Mouse (Mus musculus) c-Kit-negative CD71-positive TER-119-positive erythroid progenitor cells, embryonic 14.5 days (primary cell): ENCODE results near the gene Htra2.

Experiments
- DNase-seq: peaks from one replicate; pipeline ENCODE4 v3.0.0-alpha.2; 2013; ENCODE audit warnings: low read depth, low spot score

Htra2 gene

DNA sequence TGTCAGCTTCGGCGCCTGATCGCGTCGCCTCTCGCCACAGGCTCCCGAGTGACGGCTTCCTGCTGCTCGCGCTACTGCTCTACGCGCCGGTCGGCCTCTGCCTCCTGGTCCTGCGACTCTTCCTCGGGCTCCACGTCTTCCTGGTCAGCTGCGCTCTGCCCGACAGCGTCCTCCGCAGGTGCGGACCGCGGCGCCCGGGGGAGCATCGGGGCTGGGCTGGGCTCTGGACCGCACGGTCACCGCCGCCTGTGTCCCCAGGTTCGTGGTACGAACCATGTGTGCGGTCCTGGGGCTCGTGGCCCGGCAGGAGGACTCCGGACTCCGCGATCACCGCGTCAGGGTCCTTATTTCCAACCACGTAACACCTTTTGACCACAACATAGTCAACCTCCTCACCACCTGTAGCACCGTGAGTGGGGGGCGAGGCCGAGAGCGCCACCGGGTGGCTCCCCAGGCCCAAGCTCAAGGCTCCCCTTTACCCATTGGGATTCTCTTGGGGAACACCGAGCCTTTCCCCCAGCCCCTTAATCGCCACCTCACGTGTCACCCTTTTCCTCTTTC lies at the start of gene Htra2:
TSS of gene Htra2 (minus strand) at position 403 of the 561 bp plus-strand sequence.
- DNase-seq: no peak

- no peak for DNase-seq
These were observed 49.1 kb upstream of the Htra2 start for GRCm38 (mm10) chr6:83104158-83104557.

GRCm38 (mm10) chr6:83103130-83103650 lies 48.1 kb upstream of the Htra2 start:
- no peak for DNase-seq

DNA sequence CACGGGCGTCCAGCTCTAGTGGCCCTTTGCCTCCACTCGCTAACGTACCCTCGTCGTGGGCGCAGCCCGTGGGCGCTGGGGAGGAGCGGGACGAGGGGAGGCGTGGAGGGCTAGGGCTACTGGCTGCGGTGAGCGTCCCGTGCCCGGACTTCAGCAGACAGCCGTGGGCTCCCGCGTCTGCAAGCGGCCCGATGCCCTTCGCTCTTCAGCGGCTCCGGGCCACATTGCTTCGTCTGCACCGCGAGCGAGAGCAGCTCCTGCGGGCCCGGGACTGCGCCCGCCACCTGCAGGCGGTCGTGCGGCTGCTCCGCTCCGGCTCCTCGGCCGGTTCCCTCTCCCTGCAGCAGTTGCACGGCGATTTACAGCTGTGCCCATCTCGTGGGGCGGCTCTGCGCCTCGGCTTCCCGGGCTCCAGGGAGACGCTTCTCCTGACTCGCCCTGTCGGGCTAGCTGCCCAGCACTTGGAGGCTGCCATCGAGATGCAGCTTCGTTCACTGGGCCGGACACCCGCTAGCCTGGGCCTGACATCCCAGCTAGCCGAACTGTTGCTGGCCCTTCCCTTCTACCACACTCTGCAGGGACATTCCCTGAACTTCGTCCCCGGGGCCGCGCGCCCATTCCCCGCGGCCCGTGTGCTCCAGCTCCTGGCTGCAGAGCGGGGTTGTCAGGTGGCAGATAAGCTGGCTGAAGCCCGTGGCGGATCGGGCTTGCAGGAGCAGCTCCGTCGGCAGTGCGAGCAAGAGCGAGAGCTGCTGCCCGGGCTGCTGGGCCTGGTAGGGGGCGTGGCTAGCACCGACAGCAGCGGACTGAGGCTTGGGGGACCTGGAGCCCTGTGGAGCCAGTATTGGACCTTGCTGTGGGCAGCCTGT lies 46.8 kb upstream of the Htra2 start:
- DNase-seq: no peak

DNA sequence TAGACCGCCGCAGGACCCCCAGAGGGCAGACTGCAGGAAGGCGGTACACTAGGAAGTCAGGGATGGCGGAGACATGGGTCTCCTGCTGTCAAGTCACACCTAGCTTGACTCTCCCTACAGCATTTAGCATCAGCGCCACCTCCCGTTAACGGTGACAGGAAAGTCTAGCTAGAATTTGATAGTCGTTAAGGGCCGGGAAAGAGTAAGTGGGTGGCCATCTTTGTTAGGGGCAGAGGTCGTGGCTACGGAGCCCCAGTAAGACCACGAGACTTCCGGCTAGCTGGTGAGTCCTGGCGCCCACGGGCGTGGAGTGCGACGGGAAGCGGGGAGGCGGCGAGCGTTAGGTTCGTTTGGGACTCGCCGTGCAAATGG lies 46.2 kb upstream of the Htra2 start, which contains the start of the genes Ccdc142 and Gm42688:
TSS of gene Ccdc142 (plus strand) at position 286 of the 372 bp plus-strand sequence.
TSS of gene Gm42688 (plus strand) at position 302 of the 372 bp plus-strand sequence.
- DNase-seq: no peak

GRCm38 (mm10) chr6:83098411-83098810 lies 43.3 kb upstream of the Htra2 start:
- DNase-seq: no peak

GRCm38 (mm10) chr6:83095968-83096367 lies 40.9 kb upstream of the Htra2 start:
- no peak for DNase-seq

DNA sequence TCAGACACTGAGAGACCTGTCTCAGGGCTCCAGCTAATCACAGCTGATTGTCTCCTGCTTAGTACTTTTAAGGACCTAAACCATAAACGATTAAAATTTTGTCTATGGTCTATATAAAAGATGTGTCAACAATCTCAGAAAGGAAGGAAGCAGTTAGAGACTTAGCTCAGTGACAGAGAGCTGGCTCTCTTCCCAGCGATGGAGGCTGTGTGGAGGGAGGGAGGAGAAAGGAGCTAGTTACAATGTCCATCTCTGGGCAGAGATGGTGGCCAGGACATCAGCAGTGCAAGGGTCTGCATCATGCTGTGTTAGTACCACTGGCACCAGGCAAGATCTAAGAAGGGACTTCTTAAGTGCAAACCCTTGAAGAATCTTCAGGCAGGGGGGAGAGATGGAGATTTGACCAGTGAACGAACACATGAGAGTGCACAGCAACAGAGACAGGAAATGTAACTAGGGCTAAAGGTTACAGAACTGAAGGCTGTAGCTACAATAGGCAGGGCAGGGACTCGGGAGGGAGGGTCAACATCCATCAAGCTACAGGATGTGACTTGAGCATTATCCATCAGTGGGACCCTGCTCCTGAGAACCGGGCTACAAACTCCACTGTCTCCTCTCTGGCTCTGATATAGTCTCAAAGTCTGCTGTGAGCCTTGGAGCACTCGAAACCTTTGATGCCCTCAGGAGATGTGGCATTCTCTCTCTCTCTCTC lies 37.5 kb upstream of the Htra2 start:
- DNase-seq: no peak

DNA sequence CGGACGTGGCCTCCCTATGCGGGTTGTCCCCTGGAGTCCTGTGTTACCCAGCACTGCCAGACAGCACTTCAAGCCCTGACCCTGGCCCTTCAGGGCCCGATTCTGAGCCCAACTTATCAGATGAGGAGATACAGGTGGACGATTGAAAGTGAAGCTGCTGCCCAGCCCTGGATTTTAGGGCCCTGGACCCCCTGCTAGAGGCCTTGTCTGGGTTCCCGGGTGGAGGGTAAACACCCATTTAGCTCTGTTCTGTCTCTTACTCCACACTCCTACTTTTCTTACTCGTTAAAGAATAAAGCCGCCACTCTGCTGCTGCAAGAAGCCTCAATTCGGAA lies 32.8 kb upstream of the Htra2 start:
- DNase-seq: no peak

- DNase-seq: no peak
These were observed 32.3 kb upstream of the Htra2 start for GRCm38 (mm10) chr6:83087205-83087925.

DNA sequence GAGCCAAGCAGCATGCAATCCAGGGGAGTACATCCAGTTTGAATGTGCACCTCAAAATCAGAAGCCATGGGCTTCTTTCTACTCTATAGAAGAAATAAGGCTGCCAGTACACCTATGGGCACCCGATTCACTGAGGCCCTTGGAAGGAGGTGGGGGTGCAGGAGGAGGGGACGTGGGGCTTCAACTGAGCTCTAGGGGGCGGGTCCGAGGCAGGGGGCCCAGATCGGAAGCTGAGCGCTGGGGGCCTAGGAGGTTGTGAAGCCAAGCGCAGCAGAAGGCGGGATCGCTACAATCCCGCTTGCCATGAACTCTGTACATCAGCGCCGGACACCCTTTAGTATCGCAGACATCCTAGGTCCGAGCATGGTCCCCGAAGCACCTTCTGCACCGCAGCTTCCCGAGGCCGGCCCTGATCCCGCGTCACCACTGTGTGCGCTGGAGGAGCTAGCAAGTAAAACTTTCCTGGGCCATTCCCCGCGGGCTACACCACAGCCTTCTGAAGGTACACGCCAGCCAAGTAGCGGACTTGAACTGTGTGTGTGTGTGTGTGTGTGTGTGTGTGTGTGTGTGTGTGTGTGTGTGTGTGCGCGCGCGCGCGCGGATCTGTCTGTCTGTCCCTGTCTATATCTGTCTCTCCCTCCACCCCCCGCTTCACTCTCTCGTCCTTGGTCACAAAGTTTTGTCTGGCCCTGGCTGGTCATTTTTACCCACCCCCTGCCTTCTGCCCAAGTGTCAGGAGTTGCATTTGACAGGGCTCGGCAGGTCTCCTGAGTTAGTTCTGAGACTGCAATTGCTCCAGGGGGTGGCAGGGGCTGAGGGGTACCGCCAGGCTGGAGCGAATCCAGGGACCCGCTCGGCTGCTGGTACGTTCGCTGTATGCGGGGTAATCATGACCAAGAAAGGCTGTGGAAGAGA lies 31.3 kb upstream of the Htra2 start, which contains the start of gene Lbx2:
TSS of gene Lbx2 (plus strand) at position 247 of the 915 bp plus-strand sequence.
- DNase-seq: no peak

DNA sequence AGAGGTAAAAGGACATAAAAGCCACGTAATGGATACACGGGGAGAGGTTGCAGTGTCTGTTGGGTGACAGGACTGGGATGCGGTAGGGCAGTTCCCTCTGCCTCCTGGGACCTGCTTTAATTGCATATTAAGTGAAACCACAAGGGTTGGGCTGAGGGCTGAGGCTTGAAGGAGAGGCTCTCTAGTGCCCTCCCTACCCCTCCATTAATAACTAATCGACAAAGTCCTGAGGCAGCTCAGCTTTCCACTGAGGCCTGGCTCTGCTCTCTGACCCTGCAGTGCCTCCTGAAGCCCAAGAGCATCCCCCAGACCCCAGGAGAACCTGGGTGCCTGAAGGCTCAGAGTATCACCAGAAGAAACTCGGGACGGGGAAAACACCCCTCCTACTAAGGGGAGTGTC lies 29.4 kb upstream of the Htra2 start:
- no peak for DNase-seq

DNA sequence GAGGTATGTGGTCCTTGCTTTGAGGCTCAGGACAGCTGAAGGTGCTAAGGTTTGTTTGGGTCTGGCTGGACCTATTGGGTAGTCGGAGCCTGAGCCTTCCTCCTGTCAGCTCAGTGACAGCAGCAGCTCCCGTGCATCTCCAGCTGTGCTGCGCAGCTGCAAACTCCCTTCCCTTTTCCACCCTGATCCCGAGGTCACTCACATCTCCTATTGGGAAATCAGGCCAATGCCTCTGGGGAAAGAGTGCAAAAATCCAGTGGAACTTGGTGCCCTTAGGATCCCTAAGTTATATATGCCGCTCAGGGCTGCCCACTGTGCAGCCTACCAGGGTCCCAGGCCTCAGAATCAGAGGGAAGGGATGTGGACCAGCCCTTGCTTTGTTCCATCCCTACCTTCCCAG lies 28.4 kb upstream of the Htra2 start:
- DNase-seq: no peak

- no peak for DNase-seq
These were observed 25.1 kb upstream of the Htra2 start for GRCm38 (mm10) chr6:83080210-83080609.

DNA sequence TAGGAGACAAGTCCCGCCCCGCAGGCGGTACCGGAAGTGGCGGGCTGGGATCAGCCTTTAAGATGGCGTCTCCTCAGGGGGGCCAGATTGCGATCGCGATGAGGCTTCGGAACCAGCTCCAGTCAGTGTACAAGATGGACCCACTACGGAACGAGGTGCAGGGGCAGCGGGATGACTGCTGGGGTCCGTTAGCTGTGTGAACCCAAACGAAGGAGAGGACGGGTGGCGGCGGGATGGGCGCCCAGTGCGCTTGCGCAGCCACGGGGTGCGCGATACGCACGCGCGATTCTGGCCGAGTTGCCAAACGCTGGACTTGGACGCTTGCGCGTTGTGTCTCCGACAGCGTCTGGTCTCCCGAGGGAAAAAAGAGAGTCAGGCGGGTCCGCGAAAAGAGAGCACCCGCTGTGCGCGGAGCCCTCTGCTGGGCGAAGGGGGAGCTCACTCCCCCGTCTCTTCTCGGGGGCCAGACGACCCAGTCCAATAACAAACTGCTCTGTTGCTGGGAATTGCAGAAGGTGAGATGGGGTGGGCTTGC lies 23.3 kb upstream of the Htra2 start:
- peak; percentile 99 for DNase-seq

GRCm38 (mm10) chr6:83077630-83078323 lies 22.7 kb upstream of the Htra2 start, which contains the start of gene Pcgf1:
Pcgf1 (plus strand) TSS chr6:83077869.
- no peak for DNase-seq

GRCm38 (mm10) chr6:83074979-83075378 lies 19.9 kb upstream of the Htra2 start:
- DNase-seq: no peak

DNA sequence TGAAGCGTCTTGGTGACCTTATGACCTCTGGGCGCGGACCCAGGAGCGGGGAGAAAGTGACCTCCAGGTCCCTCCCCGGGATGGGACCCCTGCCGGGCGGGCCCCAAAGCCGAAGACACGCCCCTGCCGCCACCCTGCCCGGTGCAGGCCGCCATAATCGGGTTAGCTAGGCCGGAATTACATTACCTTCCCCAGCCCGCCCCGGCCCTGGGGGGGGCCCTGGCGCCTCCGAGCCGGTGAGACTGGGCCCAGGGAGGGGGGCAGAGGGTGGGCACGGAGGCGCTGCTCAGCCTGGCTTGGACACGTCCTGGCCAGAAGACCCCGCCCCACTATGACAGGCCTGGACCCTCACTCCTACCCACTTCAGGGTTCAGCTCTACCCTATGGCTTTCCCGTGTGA lies 16.1 kb upstream of the Htra2 start:
- DNase-seq: no peak
